Mouse (Mus musculus) erythroblast, embryonic 14.5 days (primary cell): ENCODE measurements at regions not wholly inside any gene's neighbourhood (a gene's known extent, or its start where the extent isn't known, plus 50 kb on each side); places are given as distances from the start of the nearest gene placed in this dataset.

ENCODE experiments used
- GATA1 ChIP-seq: IDR thresholded peaks from 2 replicates; pipeline ENCODE4 v1.6.1; 2012; ENCODE audit warnings: low read length, inconsistent platforms, mixed read lengths
- TAL1 ChIP-seq: IDR thresholded peaks from 3 replicates; pipeline ENCODE4 v1.6.1; 2012; ENCODE audit warnings: low read length, inconsistent platforms, mixed read lengths

- TF ChIP-seq TAL1, result no peak
- TF ChIP-seq GATA1, result no peak
Measured at GRCm38 (mm10) chr6:100432688-100433533, 145.6 kb upstream of the Rybp start.
